Mouse (Mus musculus) lung, embryonic 15.5 days (tissue): ENCODE results near the gene Casp2. TPM values are rescaled to one million over a fixed set of nuclear protein-coding genes. Genes with fewer than 3 reads are reported as not detected.
A peak's percentile ranks its signal among the peaks of the same experiment; 100 is the strongest.

ENCODE experiments used
- ATAC-seq: fragments of 200-750 bp; cut with Nextera tagmentation; 2 replicates; pipeline ENCODE4 v1.8.0; 2017; ENCODE audit warnings: moderate number of reproducible peaks, borderline replicate concordance; ENCODE audit not compliant: low FRiP score, low TSS enrichment; ENCODE audit errors: extremely low read depth
- H3K27ac ChIP-seq: fragments of 300-500 bp; sonication (generic); 2 replicates; pipeline ENCODE4 v1.5.1; 2015; ENCODE audit warnings: moderate library complexity, mild to moderate bottlenecking, inconsistent platforms
- H3K27me3 ChIP-seq: fragments of 300-500 bp; sonication (generic); 2 replicates; pipeline ENCODE4 v1.6.1; 2015; ENCODE audit warnings: inconsistent platforms
- H3K36me3 ChIP-seq: fragments of 300-500 bp; sonication (generic); 2 replicates; pipeline ENCODE4 v1.6.1; 2015; ENCODE audit warnings: inconsistent platforms
- H3K4me1 ChIP-seq: fragments of 300-500 bp; sonication (generic); 2 replicates; pipeline ENCODE4 v1.6.1; 2015; ENCODE audit warnings: inconsistent platforms
- H3K4me2 ChIP-seq: fragments of 300-500 bp; sonication (generic); 2 replicates; pipeline ENCODE4 v1.6.1; 2015; ENCODE audit warnings: inconsistent platforms, mild to moderate bottlenecking, moderate library complexity
- H3K4me3 ChIP-seq: fragments of 300-500 bp; sonication (generic); 2 replicates; pipeline ENCODE4 v1.5.1; 2015; ENCODE audit warnings: mild to moderate bottlenecking, inconsistent platforms
- H3K9ac ChIP-seq: fragments of 300-500 bp; sonication (generic); 2 replicates; pipeline ENCODE4 v1.6.1; 2015; ENCODE audit warnings: inconsistent platforms
- H3K9me3 ChIP-seq: fragments of 300-500 bp; sonication (generic); 2 replicates; pipeline ENCODE4 v1.6.1; 2016; ENCODE audit warnings: inconsistent platforms
- WGBS: fragments of 180-500 bp; shearing (Covaris S2); methylation state at CpG from one replicate; pipeline ENCODE4 v1.1.7; 2015; 5-methylcytosine and 5-hydroxymethylcytosine counted together
- polyA plus RNA-seq: library from polyadenylated mRNA; unstranded; fragments of >200 nt; fragmentation: Nextera tagmentation; extraction: Ambion mirVana; gene quantifications from 2 replicates; pipeline ENCODE4 v1.2.1, GENCODE M21; 2015

The Casp2 gene
- polyA plus RNA-seq, 1 experiment from 2014 or later = 73.4 TPM

GRCm38 (mm10) chr6:42247981-42248380 is 16.8 kb upstream of the Casp2 start:
- Histone ChIP-seq H3K4me3 (no peak overlapping the region), H3K27me3 (no peaks in the 10 kb centered on the region), H3K9ac (no peak overlapping the region), H3K27ac (no peak overlapping the region), H3K4me1 (0 out of 2 replicates have a peak, but pooled peaks cover 7% of the 10 kb centered on the region), H3K9me3 (no peaks in the 10 kb centered on the region), H3K36me3 (no peaks in the 10 kb centered on the region), H3K4me2 (no peak overlapping the region)
- 78% methylated on average over 1 of the region's 1 CpGs for WGBS
- ATAC-seq = no peak

GRCm38 (mm10) chr6:42251791-42252190 is 13.0 kb upstream of the Casp2 start:
- 85% methylated on average over 4 of the region's 4 CpGs for WGBS
- H3K9me3 ChIP-seq = no peaks in the 10 kb centered on the region
- ATAC-seq = no peak

GRCm38 (mm10) chr6:42253103-42253502 is 11.7 kb upstream of the Casp2 start:
- WGBS = 74% methylated on average over 2 of the region's 2 CpGs
- Histone ChIP-seq H3K27ac (no peak overlapping the region), H3K4me3 (no peak overlapping the region), H3K9ac (no peak overlapping the region), H3K36me3 (no peaks in the 10 kb centered on the region), H3K9me3 (no peaks in the 10 kb centered on the region), H3K27me3 (no peaks in the 10 kb centered on the region), H3K4me2 (no peak overlapping the region), H3K4me1 (peaks cover 5% of the 10 kb centered on the region; the same call in 1 of the 2 replicates)
- ATAC-seq = no peak

More at GRCm38 (mm10) chr6:42251791-42252190, 13.0 kb upstream of the Casp2 start:
- no peak overlapping the region for H3K9ac ChIP-seq
- no peak overlapping the region for H3K4me3 ChIP-seq
- no peak overlapping the region for H3K27ac ChIP-seq
- H3K4me2 ChIP-seq = no peak overlapping the region
- no peaks in the 10 kb centered on the region for H3K36me3 ChIP-seq
- H3K4me1 ChIP-seq = 0 out of 2 replicates have a peak, but pooled peaks cover 4% of the 10 kb centered on the region
- H3K27me3 ChIP-seq = no peaks in the 10 kb centered on the region

GRCm38 (mm10) chr6:42257303-42257863 is 7.4 kb upstream of the Casp2 start:
- no peak for ATAC-seq
- H3K9ac ChIP-seq = no peak overlapping the region

GRCm38 (mm10) chr6:42260430-42260829 is 4.4 kb upstream of the Casp2 start:
- peaks cover 9% of the 10 kb centered on the region; the same call in 1 of the 2 replicates for H3K4me1 ChIP-seq
- 31% methylated on average over 6 of the region's 6 CpGs for WGBS
- no peak overlapping the region for H3K9ac ChIP-seq
- H3K36me3 ChIP-seq = no peaks in the 10 kb centered on the region
- no peak overlapping the region for H3K4me2 ChIP-seq
- no peaks in the 10 kb centered on the region for H3K27me3 ChIP-seq
- H3K4me3 ChIP-seq = no peak overlapping the region
- H3K27ac ChIP-seq = peak overlapping the region; percentile 83
- ATAC-seq = no peak
- no peaks in the 10 kb centered on the region for H3K9me3 ChIP-seq

More at GRCm38 (mm10) chr6:42257303-42257863, 7.4 kb upstream of the Casp2 start:
- no peaks in the 10 kb centered on the region for H3K27me3 ChIP-seq
- H3K4me2 ChIP-seq = no peak overlapping the region
- H3K36me3 ChIP-seq = no peaks in the 10 kb centered on the region
- H3K4me3 ChIP-seq = no peak overlapping the region
- no peak overlapping the region for H3K27ac ChIP-seq
- 12% methylated on average over 11 of the region's 11 CpGs for WGBS
- peaks cover 5% of the 10 kb centered on the region; the same call in 1 of the 2 replicates for H3K4me1 ChIP-seq
- H3K9me3 ChIP-seq = no peaks in the 10 kb centered on the region

- Histone ChIP-seq H3K27ac (peak within 1 kb of the TSS; percentile 83), H3K4me2 (peak within 1 kb of the TSS; percentile 46), H3K9me3 (no peaks in the 10 kb centered on the region), H3K4me1 (peaks cover 12% of the 10 kb centered on the region), H3K4me3 (peak within 1 kb of the TSS; percentile 14), H3K27me3 (no peaks in the 10 kb centered on the region), H3K36me3 (no peaks in the 10 kb centered on the region), H3K9ac (no peak within 1 kb of the TSS)
- WGBS = 13% methylated on average over 20 of the region's 20 CpGs
- no peak for ATAC-seq
Observed at GRCm38 (mm10) chr6:42261524-42262170, 3.1 kb upstream of the Casp2 start, which contains the start of gene Tmem139. TSS of gene Tmem139 (plus strand) at chr6:42261970.

- H3K4me2 ChIP-seq = peak overlapping the region; percentile 81
- peaks cover 11% of the 10 kb centered on the region for H3K4me1 ChIP-seq
- peak overlapping the region; percentile 90 for H3K9ac ChIP-seq
- ATAC-seq = no peak
- peaks cover 33% of the 10 kb centered on the region for H3K36me3 ChIP-seq
- H3K4me3 ChIP-seq = peak overlapping the region; percentile 76
- H3K27ac ChIP-seq = peak overlapping the region; percentile 90
- H3K9me3 ChIP-seq = no peaks in the 10 kb centered on the region
- WGBS = under 1% methylated on average over 21 of the region's 21 CpGs
- no peaks in the 10 kb centered on the region for H3K27me3 ChIP-seq
Observed at GRCm38 (mm10) chr6:42265391-42266330, 876 bp downstream of the Casp2 start.

- H3K9ac ChIP-seq = no peak overlapping the region
- peaks cover 64% of the 10 kb centered on the region for H3K36me3 ChIP-seq
- no peak overlapping the region for H3K27ac ChIP-seq
- no peaks in the 10 kb centered on the region for H3K27me3 ChIP-seq
- no peak overlapping the region for H3K4me2 ChIP-seq
- no peak for ATAC-seq
- no peak overlapping the region for H3K4me3 ChIP-seq
- peaks cover 7% of the 10 kb centered on the region for H3K4me1 ChIP-seq
- H3K9me3 ChIP-seq = no peaks in the 10 kb centered on the region
Observed at GRCm38 (mm10) chr6:42270817-42271216, 6.0 kb downstream of the Casp2 start.

- no peak overlapping the region for H3K27ac ChIP-seq
- H3K9ac ChIP-seq = no peak overlapping the region
- H3K4me1 ChIP-seq = no peaks in the 10 kb centered on the region
- H3K36me3 ChIP-seq = peaks cover 78% of the 10 kb centered on the region
- no peaks in the 10 kb centered on the region for H3K27me3 ChIP-seq
- H3K4me2 ChIP-seq = no peak overlapping the region
- ATAC-seq = no peak
- 41% methylated on average over 2 of the region's 2 CpGs for WGBS
- no peak overlapping the region for H3K4me3 ChIP-seq
- H3K9me3 ChIP-seq = no peaks in the 10 kb centered on the region
Observed at GRCm38 (mm10) chr6:42276151-42276550, 11.4 kb downstream of the Casp2 start.

- Histone ChIP-seq H3K36me3 (peaks cover 52% of the 10 kb centered on the region), H3K4me3 (no peak overlapping the region), H3K9me3 (no peaks in the 10 kb centered on the region), H3K4me2 (no peak overlapping the region), H3K9ac (no peak overlapping the region), H3K4me1 (no peaks in the 10 kb centered on the region), H3K27me3 (no peaks in the 10 kb centered on the region), H3K27ac (no peak overlapping the region)
- WGBS = 66% methylated on average over 5 of the region's 5 CpGs
- ATAC-seq = no peak
Observed at GRCm38 (mm10) chr6:42282865-42283528, 18.2 kb downstream of the Casp2 start.

- H3K9me3 ChIP-seq = no peaks in the 10 kb centered on the region
- no peaks in the 10 kb centered on the region for H3K27me3 ChIP-seq
- no peaks in the 10 kb centered on the region for H3K4me1 ChIP-seq
- no peak for ATAC-seq
- H3K36me3 ChIP-seq = peaks cover 20% of the 10 kb centered on the region
- H3K4me2 ChIP-seq = no peak within 1 kb of the TSS
- H3K4me3 ChIP-seq = no peak within 1 kb of the TSS
- no peak within 1 kb of the TSS for H3K9ac ChIP-seq
- no peak within 1 kb of the TSS for H3K27ac ChIP-seq
- 61% methylated on average over 4 of the region's 5 CpGs for WGBS
Observed at GRCm38 (mm10) chr6:42286448-42286847, 21.7 kb downstream of the Casp2 start, which contains the start of gene Clcn1. TSS of gene Clcn1 (plus strand) at chr6:42286685.
